Mouse (Mus musculus) midbrain, embryonic 10.5 days (tissue): ENCODE measurements at regions not wholly inside any gene's neighbourhood (a gene's known extent, or its start where the extent isn't known, plus 50 kb on each side); places are given as distances from the start of the nearest gene placed in this dataset.

Experiments
- DNase-seq: peaks from one replicate; pipeline ENCODE4 v3.0.0-alpha.2; 2017; ENCODE audit warnings: low spot score
- H3K27ac ChIP-seq: fragments of 300-500 bp; sonication (generic); replicated peaks from 2 replicates; pipeline ENCODE4 v1.5.1; 2016; ENCODE audit warnings: mild to moderate bottlenecking
- H3K27me3 ChIP-seq: fragments of 300-500 bp; sonication (generic); 2 replicates; pipeline ENCODE4 v1.6.1; 2016; ENCODE audit warnings: low read depth, mild to moderate bottlenecking; ENCODE audit not compliant: poor library complexity, severe bottlenecking
- H3K36me3 ChIP-seq: fragments of 300-500 bp; sonication (generic); 2 replicates; pipeline ENCODE4 v1.6.1; 2016; ENCODE audit warnings: mild to moderate bottlenecking, moderate library complexity
- H3K4me1 ChIP-seq: fragments of 300-500 bp; sonication (generic); 2 replicates; pipeline ENCODE4 v1.6.1; 2016
- H3K4me3 ChIP-seq: fragments of 300-500 bp; sonication (generic); 2 replicates; pipeline ENCODE4 v1.5.1; 2016; ENCODE audit warnings: mild to moderate bottlenecking, moderate library complexity
- H3K9me3 ChIP-seq: fragments of 300-500 bp; sonication (generic); replicated peaks from 2 replicates; pipeline ENCODE4 v1.6.1; 2016; ENCODE audit warnings: mild to moderate bottlenecking
- WGBS: fragments of 180-500 bp; shearing (Covaris S2); methylation state at CpG from one replicate; pipeline ENCODE4 v1.1.7; 2016; 5-methylcytosine and 5-hydroxymethylcytosine counted together

- 36% methylated on average over 9 of the region's 9 CpGs for WGBS
- no peaks in the 10 kb centered on the region for H3K9me3 ChIP-seq
- peak; percentile 68 for DNase-seq
- no peaks in the 10 kb centered on the region for H3K4me1 ChIP-seq
- no peak overlapping the region for H3K4me3 ChIP-seq
- no peaks in the 10 kb centered on the region for H3K36me3 ChIP-seq
- no peak overlapping the region for H3K27ac ChIP-seq
- peaks cover 8% of the 10 kb centered on the region; the same call in 1 of the 2 replicates for H3K27me3 ChIP-seq
Observed at GRCm38 (mm10) chr15:7459992-7460820, 62.0 kb upstream of the Egflam start.

GRCm38 (mm10) chr15:7462549-7462948, 64.4 kb upstream of the Egflam start:
- WGBS, result 87% methylated on average over 18 of the region's 18 CpGs
- H3K36me3 ChIP-seq, result no peaks in the 10 kb centered on the region

GRCm38 (mm10) chr15:7463444-7464350, 65.5 kb upstream of the Egflam start:
- WGBS, result 81% methylated on average over 15 of the region's 15 CpGs
- no peaks in the 10 kb centered on the region for H3K36me3 ChIP-seq
- peaks cover 8% of the 10 kb centered on the region; the same call in 1 of the 2 replicates for H3K27me3 ChIP-seq
- H3K4me3 ChIP-seq, result no peak overlapping the region
- H3K27ac ChIP-seq, result no peak overlapping the region
- H3K9me3 ChIP-seq, result no peaks in the 10 kb centered on the region
- no peak for DNase-seq
- no peaks in the 10 kb centered on the region for H3K4me1 ChIP-seq

More at GRCm38 (mm10) chr15:7462549-7462948, 64.4 kb upstream of the Egflam start:
- Histone ChIP-seq H3K4me1 (no peaks in the 10 kb centered on the region), H3K27me3 (peaks cover 8% of the 10 kb centered on the region; the same call in 1 of the 2 replicates), H3K4me3 (no peak overlapping the region), H3K27ac (no peak overlapping the region), H3K9me3 (no peaks in the 10 kb centered on the region)
- DNase-seq, result no peak

GRCm38 (mm10) chr15:7480211-7480610, 82.0 kb upstream of the Egflam start:
- Histone ChIP-seq H3K27ac (no peak overlapping the region), H3K27me3 (peaks cover 19% of the 10 kb centered on the region), H3K36me3 (no peaks in the 10 kb centered on the region), H3K4me1 (peaks cover 10% of the 10 kb centered on the region), H3K4me3 (no peak overlapping the region), H3K9me3 (0 out of 2 replicates have a peak, but pooled peaks cover 4% of the 10 kb centered on the region)
- WGBS, result 14% methylated on average over 11 of the region's 11 CpGs
- no peak for DNase-seq

GRCm38 (mm10) chr15:7480792-7481210, 82.6 kb upstream of the Egflam start:
- Histone ChIP-seq H3K9me3 (0 out of 2 replicates have a peak, but pooled peaks cover 4% of the 10 kb centered on the region), H3K27me3 (peaks cover 19% of the 10 kb centered on the region), H3K36me3 (no peaks in the 10 kb centered on the region), H3K27ac (no peak overlapping the region), H3K4me1 (peaks cover 10% of the 10 kb centered on the region), H3K4me3 (no peak overlapping the region)
- WGBS, result 40% methylated on average over 5 of the region's 5 CpGs
- no peak for DNase-seq

- H3K4me3 ChIP-seq, result no peak overlapping the region
- peaks cover 10% of the 10 kb centered on the region for H3K4me1 ChIP-seq
- no peak for DNase-seq
- H3K27ac ChIP-seq, result no peak overlapping the region
- peaks cover 19% of the 10 kb centered on the region for H3K27me3 ChIP-seq
- 84% methylated on average over 5 of the region's 5 CpGs for WGBS
- H3K9me3 ChIP-seq, result no peaks in the 10 kb centered on the region
- H3K36me3 ChIP-seq, result no peaks in the 10 kb centered on the region
Observed at GRCm38 (mm10) chr15:7483686-7484085, 85.5 kb upstream of the Egflam start.

- H3K27me3 ChIP-seq, result no peaks in the 10 kb centered on the region
- WGBS, result 94% methylated on average over 7 of the region's 7 CpGs
- no peaks in the 10 kb centered on the region for H3K36me3 ChIP-seq
- H3K4me1 ChIP-seq, result peaks cover 15% of the 10 kb centered on the region
- no peak overlapping the region for H3K4me3 ChIP-seq
- no peak for DNase-seq
- no peak overlapping the region for H3K27ac ChIP-seq
- no peaks in the 10 kb centered on the region for H3K9me3 ChIP-seq
Observed at GRCm38 (mm10) chr15:7491091-7491490, 92.9 kb upstream of the Egflam start.

GRCm38 (mm10) chr15:7493126-7493669, 95.0 kb upstream of the Egflam start:
- Histone ChIP-seq H3K27ac (no peak overlapping the region), H3K4me3 (no peak overlapping the region), H3K4me1 (peaks cover 15% of the 10 kb centered on the region), H3K27me3 (no peaks in the 10 kb centered on the region), H3K9me3 (no peaks in the 10 kb centered on the region), H3K36me3 (no peaks in the 10 kb centered on the region)
- DNase-seq, result no peak
- 93% methylated on average over 10 of the region's 10 CpGs for WGBS

GRCm38 (mm10) chr15:7497852-7498251, 99.7 kb upstream of the Egflam start:
- H3K4me3 ChIP-seq, result no peak overlapping the region
- 93% methylated on average over 4 of the region's 4 CpGs for whole genome bisulfite sequencing
- no peak for DNase-seq

GRCm38 (mm10) chr15:7508535-7508934, 110.3 kb upstream of the Egflam start:
- no peak overlapping the region for H3K27ac ChIP-seq
- H3K36me3 ChIP-seq, result no peaks in the 10 kb centered on the region
- H3K4me3 ChIP-seq, result no peak overlapping the region
- 0 out of 2 replicates have a peak, but pooled peaks cover 6% of the 10 kb centered on the region for H3K4me1 ChIP-seq
- no peaks in the 10 kb centered on the region for H3K9me3 ChIP-seq
- no peaks in the 10 kb centered on the region for H3K27me3 ChIP-seq
- 74% methylated on average over 8 of the region's 8 CpGs for WGBS
- DNase-seq, result no peak

More at GRCm38 (mm10) chr15:7497852-7498251, 99.7 kb upstream of the Egflam start:
- Histone ChIP-seq H3K27ac (no peak overlapping the region), H3K4me1 (no peaks in the 10 kb centered on the region), H3K9me3 (no peaks in the 10 kb centered on the region), H3K27me3 (no peaks in the 10 kb centered on the region), H3K36me3 (no peaks in the 10 kb centered on the region)

- Histone ChIP-seq H3K27me3 (no peaks in the 10 kb centered on the region), H3K27ac (no peak overlapping the region), H3K9me3 (no peaks in the 10 kb centered on the region), H3K36me3 (no peaks in the 10 kb centered on the region), H3K4me1 (0 out of 2 replicates have a peak, but pooled peaks cover 6% of the 10 kb centered on the region), H3K4me3 (no peak overlapping the region)
- 85% methylated on average over 13 of the region's 13 CpGs for WGBS
- no peak for DNase-seq
Observed at GRCm38 (mm10) chr15:7514743-7515273, 116.6 kb upstream of the Egflam start.

GRCm38 (mm10) chr15:7521611-7522010, 123.4 kb upstream of the Egflam start:
- Histone ChIP-seq H3K9me3 (no peaks in the 10 kb centered on the region), H3K27me3 (no peaks in the 10 kb centered on the region), H3K4me1 (no peaks in the 10 kb centered on the region), H3K36me3 (no peaks in the 10 kb centered on the region), H3K27ac (no peak overlapping the region), H3K4me3 (no peak overlapping the region)
- WGBS, result 88% methylated on average over 9 of the region's 9 CpGs
- no peak for DNase-seq
